Mouse (Mus musculus): ENCODE measurements around the gene Odf4. TPM values are rescaled to one million over a fixed set of nuclear protein-coding genes. Genes with fewer than 3 reads are reported as not detected.
A peak's percentile ranks its signal among the peaks of the same experiment; 100 is the strongest.
"Not testable (repeated sequence)": the region's sequence is repeated elsewhere in the genome, so short reads cannot be mapped to it uniquely, and the experiment has no call there.

Odf4 gene
- total RNA-seq (2021), result not detected
- long read RNA-seq, experiment 1, partial matches to known transcripts, result 0 of 8 reads
- long read RNA-seq, experiment 1, other reads (novel, unspliced or antisense), result 8 of 8 reads
- long read RNA-seq, experiment 2, partial matches to known transcripts, result 0 of 7 reads
- long read RNA-seq, experiment 2, other reads (novel, unspliced or antisense), result 7 of 7 reads

- no peak for DNase-seq
Observed at GRCm38 (mm10) chr11:68926981-68927380, at the start of gene Odf4. TSS of gene Odf4 (minus strand) at chr11:68927081.

- no peak for DNase-seq
Observed at GRCm38 (mm10) chr11:68975601-68976000, 48.7 kb upstream of the Odf4 start.

GRCm38 (mm10) chr11:68975085-68975484, 48.2 kb upstream of the Odf4 start, which contains the start of gene Rangrf:
TSS of gene Rangrf (minus strand) at chr11:68975185.
- DNase-seq, result no peak

- no peak for DNase-seq
Observed at GRCm38 (mm10) chr11:68974059-68974450, 47.2 kb upstream of the Odf4 start.

- peak; percentile 86 for DNase-seq
Observed at GRCm38 (mm10) chr11:68973250-68974058, 46.6 kb upstream of the Odf4 start.

GRCm38 (mm10) chr11:68970232-68970631, 43.4 kb upstream of the Odf4 start:
- no peak for DNase-seq

- no peak for DNase-seq
Observed at GRCm38 (mm10) chr11:68968752-68969151, 41.9 kb upstream of the Odf4 start.

- DNase-seq, result peak; percentile 94
Observed at GRCm38 (mm10) chr11:68967337-68968282, 40.7 kb upstream of the Odf4 start, which contains the start of gene Slc25a35. TSS of gene Slc25a35 (plus strand) at chr11:68968131.

GRCm38 (mm10) chr11:68966554-68966953, 39.7 kb upstream of the Odf4 start:
- no peak for DNase-seq

- no peak for DNase-seq
Observed at GRCm38 (mm10) chr11:68965845-68966244, 39.0 kb upstream of the Odf4 start.

- DNase-seq, result no peak
Observed at GRCm38 (mm10) chr11:68965050-68965449, 38.2 kb upstream of the Odf4 start.

- no peak for DNase-seq
Observed at GRCm38 (mm10) chr11:68963405-68963804, 36.5 kb upstream of the Odf4 start.

GRCm38 (mm10) chr11:68962159-68962558, 35.3 kb upstream of the Odf4 start:
- DNase-seq, result not testable (repeated sequence)

GRCm38 (mm10) chr11:68961596-68961995, 34.7 kb upstream of the Odf4 start:
- DNase-seq, result no peak

GRCm38 (mm10) chr11:68957971-68958370, 31.1 kb upstream of the Odf4 start:
- no peak for DNase-seq

GRCm38 (mm10) chr11:68957308-68957707, 30.4 kb upstream of the Odf4 start, which contains the start of gene Arhgef15:
TSS of gene Arhgef15 (minus strand) at chr11:68957480.
- no peak for DNase-seq

GRCm38 (mm10) chr11:68956697-68957096, 29.8 kb upstream of the Odf4 start:
- no peak for DNase-seq

GRCm38 (mm10) chr11:68956107-68956506, 29.2 kb upstream of the Odf4 start:
- peak; percentile 28 for DNase-seq

- no peak for DNase-seq
Observed at GRCm38 (mm10) chr11:68955473-68955872, 28.6 kb upstream of the Odf4 start.

GRCm38 (mm10) chr11:68954408-68954807, 27.5 kb upstream of the Odf4 start:
- no peak for DNase-seq

GRCm38 (mm10) chr11:68953903-68954302, 27.0 kb upstream of the Odf4 start:
- no peak for DNase-seq

GRCm38 (mm10) chr11:68947542-68947993, 20.7 kb upstream of the Odf4 start:
- no peak for DNase-seq
